Mouse (Mus musculus) thymus, adult 2 months (tissue): Measurements from ENCODE around the gene Tef.

Experiments
- CTCF ChIP-seq: fragments of 200-500 bp; IDR thresholded peaks from 2 replicates; pipeline ENCODE4 v1.5.1; 2012; ENCODE audit warnings: mild to moderate bottlenecking, control low read depth, low read length, moderate library complexity, borderline replicate concordance; ENCODE audit not compliant: control insufficient read depth, poor library complexity, insufficient read depth; ENCODE audit errors: extremely low read depth
- POLR2A ChIP-seq: fragments of 200-500 bp; IDR thresholded peaks from 2 replicates; pipeline ENCODE4 v1.6.1; 2012; ENCODE audit warnings: mild to moderate bottlenecking, low read length, control low read depth, moderate library complexity; ENCODE audit not compliant: control insufficient read depth, poor library complexity, insufficient read depth; ENCODE audit errors: extremely low read depth

DNA sequence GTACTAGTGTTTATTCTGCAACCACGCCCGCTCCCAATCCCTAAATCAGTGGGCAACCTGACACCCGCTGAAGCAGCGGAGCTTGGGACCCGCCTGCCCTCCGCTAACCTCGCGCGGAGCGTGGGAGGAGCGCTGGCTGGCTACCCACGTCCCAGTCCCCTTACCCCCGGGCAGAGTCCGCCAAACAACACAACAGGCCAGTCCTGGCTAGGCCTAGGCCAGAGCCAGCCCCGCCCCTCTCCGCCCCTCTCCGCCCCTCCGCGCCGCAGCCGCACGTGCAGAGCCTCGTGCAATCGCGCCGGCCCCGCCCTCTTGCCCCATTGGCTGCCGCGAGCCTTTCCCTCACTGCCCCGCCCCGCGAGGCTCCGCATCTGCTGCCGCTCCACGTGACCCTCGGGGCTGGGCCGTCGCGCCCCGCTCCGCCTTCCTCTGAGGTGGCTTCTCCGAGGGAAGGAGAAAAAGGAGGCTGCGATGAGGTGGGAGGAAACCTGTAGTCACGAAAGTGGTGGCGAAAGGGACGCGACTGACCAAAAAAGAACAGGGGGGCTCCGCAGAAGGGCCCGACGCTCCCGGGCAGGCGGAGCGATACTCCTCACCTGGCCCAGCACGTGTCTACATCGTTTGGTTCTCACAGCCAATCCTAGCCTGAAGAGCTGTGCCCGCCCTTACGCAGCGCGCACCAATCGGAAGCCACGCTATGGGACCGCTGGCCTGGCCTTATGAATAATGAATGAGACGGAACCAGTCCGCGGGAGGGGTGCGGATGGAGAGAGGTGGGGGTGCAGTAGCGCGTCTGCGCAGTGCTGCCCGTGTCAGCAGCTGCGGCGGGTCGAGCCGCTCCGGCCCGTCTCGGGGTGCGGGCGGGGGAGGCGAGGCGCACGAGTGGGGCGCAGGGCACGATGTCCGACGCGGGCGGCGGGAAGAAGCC, 8.7 kb downstream of the Tef start:
- TF ChIP-seq POLR2A (no peak), CTCF (peak; percentile 44)
